In genomic region chr13:41078690-41079420, GRCm38 (mm10) we compare ENCODE assay signal across 9 mouse cellular contexts. TPM values are rescaled to one million over a fixed set of nuclear protein-coding genes. Genes with fewer than 3 reads are reported as not detected.
DNase-seq lines count a peak whose midpoint lies in the region; ATAC-seq lines count a peak whose summit lies in the region.
"Had no signal": no experiment of that assay in that cellular context is flagged by ENCODE, and none has a peak within 500 bp of the region (broad histone marks: within the 10 kb centered on the region; RNA-seq: fewer than 3 reads in every experiment).

No protein-coding gene starts in this region.

- WGBS in heart, embryonic 12.5 days = 8% methylated on average over 24 of the region's 24 CpGs
- 9% methylated on average over 21 of the region's 24 CpGs for WGBS in hindbrain, embryonic 13.5 days
- 7% methylated on average over 22 of the region's 24 CpGs for WGBS in midbrain, embryonic 13.5 days

- peaks cover 10% of the 10 kb centered on the region for H3K4me1 ChIP-seq in heart, embryonic 12.5 days (replicated peaks)
- peaks cover 11% of the 10 kb centered on the region; the same call in 1 of the 2 replicates for H3K4me1 ChIP-seq in hindbrain, embryonic 13.5 days (replicated peaks)
- peaks cover 16% of the 10 kb centered on the region for H3K4me1 ChIP-seq in midbrain, embryonic 13.5 days (replicated peaks)

- H3K4me2 ChIP-seq in heart, embryonic 12.5 days = peak overlapping the region; percentile 88
- H3K4me2 ChIP-seq in hindbrain, embryonic 13.5 days = peak overlapping the region; percentile 73
- H3K4me2 ChIP-seq in midbrain, embryonic 13.5 days (replicated peaks) = peak overlapping the region; percentile 74

- peak overlapping the region; percentile 53 for H3K4me3 ChIP-seq in heart, embryonic 12.5 days
- H3K4me3 ChIP-seq in hindbrain, embryonic 13.5 days = peak overlapping the region; percentile 51
- peak overlapping the region; percentile 49 for H3K4me3 ChIP-seq in midbrain, embryonic 13.5 days (replicated peaks)

- H3K9ac ChIP-seq in heart, embryonic 12.5 days = peak overlapping the region; percentile 52; the same call in 1 of the 2 replicates
- peak overlapping the region; percentile 53 for H3K9ac ChIP-seq in hindbrain, embryonic 13.5 days
- peak overlapping the region; percentile 51 for H3K9ac ChIP-seq in midbrain, embryonic 13.5 days (replicated peaks)

- no peaks in the 10 kb centered on the region for H3K36me3 ChIP-seq in heart, embryonic 12.5 days
- H3K36me3 ChIP-seq in hindbrain, embryonic 13.5 days = no peaks in the 10 kb centered on the region
- H3K36me3 ChIP-seq in midbrain, embryonic 13.5 days = no peaks in the 10 kb centered on the region

- no peaks in the 10 kb centered on the region for H3K9me3 ChIP-seq in heart, embryonic 12.5 days (replicated peaks)
- no peaks in the 10 kb centered on the region for H3K9me3 ChIP-seq in hindbrain, embryonic 13.5 days
- H3K9me3 ChIP-seq in midbrain, embryonic 13.5 days = no peaks in the 10 kb centered on the region

- H3K27me3 ChIP-seq in heart, embryonic 12.5 days (replicated peaks) = peaks cover 27% of the 10 kb centered on the region
- peaks cover 50% of the 10 kb centered on the region for H3K27me3 ChIP-seq in hindbrain, embryonic 13.5 days
- peaks cover 40% of the 10 kb centered on the region for H3K27me3 ChIP-seq in midbrain, embryonic 13.5 days
- H3K27me3 ChIP-seq: CH12.LX had no signal

- DNase-seq in heart, adult 9 months (ENCODE audit: low spot score in 2 of 2) = no peak
- DNase-seq in R1 (ENCODE audit: low read depth, low spot score) = peak; percentile 50
- no peak for DNase-seq in Muller cell, postnatal 12 days (ENCODE audit: inconsistent ontology term)
- DNase-seq in frontal cortex, postnatal 36 days (ENCODE audit: low spot score in 2 of 2) = no peak
- no peak for DNase-seq in cerebellum, adult 8-10 months

- H3K27ac ChIP-seq in heart, embryonic 12.5 days (ENCODE audit: poor library complexity, severe bottlenecking) = no peak overlapping the region
- no peak overlapping the region for H3K27ac ChIP-seq in hindbrain, embryonic 13.5 days
- no peak overlapping the region for H3K27ac ChIP-seq in midbrain, embryonic 13.5 days

- peak; percentile 15; the same call in 1 of the 2 replicates for ATAC-seq in heart, embryonic 12.5 days (ENCODE audit: insufficient number of reproducible peaks, low FRiP score)
- peak; percentile 61 for ATAC-seq in hindbrain, embryonic 13.5 days (ENCODE audit: low FRiP score)
- peak; percentile 16 for ATAC-seq in midbrain, embryonic 13.5 days

RNA-seq across cellular contexts. Expression of gene Mak, which starts 0.7 kb away (rescaled TPM):
- 0.24 and 0.38 TPM in 2 replicates for polyA plus RNA-seq in heart, embryonic 12.5 days (2016; fragmentation: Nextera tagmentation; extraction: Ambion mirVana)
- 0.84 and 1.2 TPM in 2 replicates for polyA plus RNA-seq in hindbrain, embryonic 13.5 days (2015; fragmentation: Nextera tagmentation; extraction: Ambion mirVana)
- polyA plus RNA-seq in midbrain, embryonic 13.5 days (2015; fragmentation: Nextera tagmentation; extraction: Ambion mirVana) = 0.73 and 0.79 TPM in 2 replicates

RNA-seq across cellular contexts. Expression of gene Gcm2, which starts 32.0 kb away (rescaled TPM):
- polyA plus RNA-seq in heart, embryonic 12.5 days (2016; fragmentation: Nextera tagmentation; extraction: Ambion mirVana) = not detected in 2 replicates
- not detected in 2 replicates for polyA plus RNA-seq in hindbrain, embryonic 13.5 days (2015; fragmentation: Nextera tagmentation; extraction: Ambion mirVana)
- polyA plus RNA-seq in midbrain, embryonic 13.5 days (2015; fragmentation: Nextera tagmentation; extraction: Ambion mirVana) = not detected in 2 replicates

RNA-seq across cellular contexts. Expression of gene Sycp2l, which starts 35.3 kb away (rescaled TPM):
- 0.09 TPM in 1 of 2 replicates, not detected in the other for polyA plus RNA-seq in heart, embryonic 12.5 days (2016; fragmentation: Nextera tagmentation; extraction: Ambion mirVana)
- polyA plus RNA-seq in hindbrain, embryonic 13.5 days (2015; fragmentation: Nextera tagmentation; extraction: Ambion mirVana) = not detected in 2 replicates
- polyA plus RNA-seq in midbrain, embryonic 13.5 days (2015; fragmentation: Nextera tagmentation; extraction: Ambion mirVana) = not detected in 2 replicates
